Mouse (Mus musculus): ENCODE results near the gene Akr1b3. TPM values are rescaled to one million over a fixed set of nuclear protein-coding genes. Genes with fewer than 3 reads are reported as not detected.
"Not testable (repeated sequence)": the region's sequence is repeated elsewhere in the genome, so short reads cannot be mapped to it uniquely, and the experiment has no call there.

Akr1b3 gene
- polyA plus RNA-seq, 1 experiment from 2014 or later, result 131 TPM

DNA sequence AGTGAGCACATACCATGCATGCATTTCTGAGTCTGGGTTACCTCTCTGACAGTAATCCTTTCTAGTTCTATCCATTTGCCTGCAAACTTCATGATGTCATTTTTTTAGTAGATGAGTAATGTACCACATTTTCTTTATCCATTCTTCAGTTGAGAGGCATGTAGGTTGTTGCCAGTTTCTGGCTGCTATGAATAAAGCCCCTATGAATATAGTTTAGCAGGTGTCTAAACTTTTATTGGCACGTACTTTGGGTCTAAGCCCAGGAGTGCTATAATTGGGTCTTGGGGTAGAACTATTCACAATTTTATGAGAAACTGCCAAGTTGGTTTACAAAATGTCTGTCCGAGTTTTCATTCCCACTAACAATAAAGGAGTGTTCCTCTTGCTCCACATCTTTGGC, 20.5 kb upstream of the Akr1b3 start:
- no peaks in the 10 kb centered on the region for H3K4me1 ChIP-seq (replicated peaks; ENCODE audit: control insufficient read depth, insufficient read depth, low read length)

DNA sequence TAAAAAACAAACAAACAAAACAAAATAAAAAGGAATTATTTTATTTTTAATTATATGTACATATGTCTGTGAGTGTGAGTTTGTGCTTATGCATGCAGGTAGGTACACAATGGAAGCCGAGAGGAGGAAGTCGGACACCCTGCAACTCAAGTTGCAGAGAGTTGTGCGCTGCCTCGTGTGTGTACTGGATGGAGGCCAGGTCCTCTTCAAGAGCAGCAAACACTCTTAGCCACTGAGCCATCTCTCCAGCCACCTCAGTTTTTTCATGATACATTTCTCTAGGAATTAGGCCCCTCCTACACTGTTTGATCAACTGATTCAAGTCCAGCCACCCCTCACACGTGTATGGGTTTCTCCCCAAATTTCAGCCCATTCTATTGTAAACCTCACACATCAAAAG, 17.4 kb upstream of the Akr1b3 start:
- no peak overlapping the region for H3K9ac ChIP-seq (ENCODE audit: low read depth, low read length)
- no peaks in the 10 kb centered on the region for H3K27me3 ChIP-seq (replicated peaks; ENCODE audit: control insufficient read depth, insufficient read depth, low read length)
- H3K4me1 ChIP-seq (replicated peaks; ENCODE audit: control insufficient read depth, insufficient read depth, low read length), result no peaks in the 10 kb centered on the region
- 79% methylated on average over 5 of the region's 5 CpGs for WGBS
- H3K27ac ChIP-seq (ENCODE audit: low read depth, low read length), result no peak overlapping the region
- no peaks in the 10 kb centered on the region for H3K36me3 ChIP-seq (ENCODE audit: control insufficient read depth, insufficient read depth, low read length)
- H3K4me3 ChIP-seq (ENCODE audit: low read depth, low read length), result no peak overlapping the region
- DNase-seq (ENCODE audit: low spot score) (no peak), ATAC-seq (replicated peaks; ENCODE audit: low FRiP score) (no peak)
- no peaks in the 10 kb centered on the region for H3K9me3 ChIP-seq (ENCODE audit: control insufficient read depth, low read length)
- no peak overlapping the region for H3K4me2 ChIP-seq

More for the DNA sequence above, 20.5 kb upstream of the Akr1b3 start:
- no peaks in the 10 kb centered on the region for H3K27me3 ChIP-seq (replicated peaks; ENCODE audit: control insufficient read depth, insufficient read depth, low read length)
- H3K27ac ChIP-seq (ENCODE audit: low read depth, low read length), result no peak overlapping the region
- no peak overlapping the region for H3K4me3 ChIP-seq (ENCODE audit: low read depth, low read length)
- WGBS, result 74% methylated on average over 2 of the region's 2 CpGs
- H3K36me3 ChIP-seq (ENCODE audit: control insufficient read depth, insufficient read depth, low read length), result no peaks in the 10 kb centered on the region
- ATAC-seq (replicated peaks; ENCODE audit: low FRiP score) (no peak), DNase-seq (ENCODE audit: low spot score) (no peak)
- H3K9ac ChIP-seq (ENCODE audit: low read depth, low read length), result no peak overlapping the region
- H3K9me3 ChIP-seq (ENCODE audit: control insufficient read depth, low read length), result no peaks in the 10 kb centered on the region
- H3K4me2 ChIP-seq, result no peak overlapping the region

DNA sequence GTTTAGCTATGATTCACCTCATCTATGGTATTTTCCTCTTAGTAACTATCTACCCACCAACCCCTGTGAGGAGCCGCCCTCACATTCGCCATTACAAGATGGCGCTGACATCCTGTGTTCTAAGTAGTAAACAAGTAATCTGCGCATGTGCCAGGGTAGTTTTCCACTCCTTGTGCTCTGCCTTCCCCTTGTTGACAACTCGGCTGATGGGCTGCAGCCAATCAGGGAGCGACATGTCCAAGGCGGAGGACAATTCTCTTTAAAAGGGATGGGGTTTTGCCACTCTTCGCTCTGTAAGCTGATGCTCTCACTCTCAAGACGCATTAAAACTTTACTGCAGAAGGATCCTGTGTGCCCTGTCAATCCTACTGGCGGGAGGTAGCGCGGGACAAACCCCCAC, 14.5 kb upstream of the Akr1b3 start:
- not testable (repeated sequence) for H3K4me2 ChIP-seq; DNase-seq (ENCODE audit: low spot score); H3K4me1 ChIP-seq (replicated peaks; ENCODE audit: control insufficient read depth, insufficient read depth, low read length); H3K27me3 ChIP-seq (replicated peaks; ENCODE audit: control insufficient read depth, insufficient read depth, low read length); H3K4me3 ChIP-seq (ENCODE audit: low read depth, low read length); H3K27ac ChIP-seq (ENCODE audit: low read depth, low read length); H3K36me3 ChIP-seq (ENCODE audit: control insufficient read depth, insufficient read depth, low read length); ATAC-seq (replicated peaks; ENCODE audit: low FRiP score); H3K9ac ChIP-seq (ENCODE audit: low read depth, low read length); H3K9me3 ChIP-seq (ENCODE audit: control insufficient read depth, low read length)
- WGBS, result 84% methylated on average over 12 of the region's 12 CpGs

DNA sequence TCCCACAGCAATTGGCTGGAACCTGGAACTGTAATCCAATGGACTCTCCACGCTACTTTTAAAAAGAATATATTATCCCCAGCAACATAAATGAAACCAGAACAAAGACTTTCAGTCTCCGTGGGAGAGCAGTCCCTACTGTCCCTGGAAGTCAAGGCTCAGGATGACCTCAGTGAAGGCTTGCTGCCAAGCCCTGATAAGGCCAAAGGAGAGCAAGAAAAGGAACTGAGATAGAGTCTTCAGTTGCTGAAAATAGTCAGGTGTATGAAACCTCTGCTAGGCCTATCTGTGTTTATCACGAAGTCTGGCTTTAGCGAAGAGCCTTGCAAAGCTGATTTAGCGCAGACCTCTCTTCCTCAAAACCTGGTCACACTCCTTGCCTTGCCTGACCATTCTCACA, 14.1 kb upstream of the Akr1b3 start:
- H3K27ac ChIP-seq (ENCODE audit: low read depth, low read length), result no peak overlapping the region
- H3K4me1 ChIP-seq (replicated peaks; ENCODE audit: control insufficient read depth, insufficient read depth, low read length), result no peaks in the 10 kb centered on the region
- H3K9ac ChIP-seq (ENCODE audit: low read depth, low read length), result no peak overlapping the region
- H3K27me3 ChIP-seq (replicated peaks; ENCODE audit: control insufficient read depth, insufficient read depth, low read length), result no peaks in the 10 kb centered on the region
- DNase-seq (ENCODE audit: low spot score) (no peak), ATAC-seq (replicated peaks; ENCODE audit: low FRiP score) (no peak)
- WGBS, result 60% methylated on average over 5 of the region's 5 CpGs
- no peaks in the 10 kb centered on the region for H3K9me3 ChIP-seq (ENCODE audit: control insufficient read depth, low read length)
- H3K4me2 ChIP-seq, result no peak overlapping the region
- no peaks in the 10 kb centered on the region for H3K36me3 ChIP-seq (ENCODE audit: control insufficient read depth, insufficient read depth, low read length)
- no peak overlapping the region for H3K4me3 ChIP-seq (ENCODE audit: low read depth, low read length)

DNA sequence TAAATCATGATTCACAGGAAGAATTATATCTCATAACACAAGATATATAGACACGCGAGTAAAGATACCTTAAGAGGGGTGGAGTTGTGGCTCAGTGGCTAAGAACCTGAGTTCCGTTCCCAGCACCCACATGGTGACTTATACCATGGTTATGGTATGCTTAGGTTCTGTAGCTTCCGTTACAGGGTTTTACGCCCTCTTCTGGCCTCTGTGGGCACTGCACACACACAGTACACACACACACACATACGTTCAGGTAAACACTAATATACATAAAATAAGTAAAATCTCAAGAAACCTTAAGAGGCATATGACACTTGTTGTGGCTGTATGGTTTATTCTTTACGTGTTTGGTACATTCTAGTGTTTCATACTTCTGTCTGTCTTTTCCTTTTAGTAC, 4.8 kb upstream of the Akr1b3 start:
- Histone ChIP-seq H3K36me3 (ENCODE audit: control insufficient read depth, insufficient read depth, low read length) (no peaks in the 10 kb centered on the region), H3K4me1 (replicated peaks; ENCODE audit: control insufficient read depth, insufficient read depth, low read length) (no peaks in the 10 kb centered on the region; the same call in 1 of the 2 replicates), H3K9me3 (ENCODE audit: control insufficient read depth, low read length) (no peaks in the 10 kb centered on the region), H3K4me2 (no peak overlapping the region), H3K27me3 (replicated peaks; ENCODE audit: control insufficient read depth, insufficient read depth, low read length) (no peaks in the 10 kb centered on the region), H3K27ac (ENCODE audit: low read depth, low read length) (no peak overlapping the region), H3K9ac (ENCODE audit: low read depth, low read length) (no peak overlapping the region), H3K4me3 (ENCODE audit: low read depth, low read length) (no peak overlapping the region)
- no peak for DNase-seq (ENCODE audit: low spot score)
- no peak for ATAC-seq (replicated peaks; ENCODE audit: low FRiP score)
- 91% methylated on average over 7 of the region's 7 CpGs for WGBS

DNA sequence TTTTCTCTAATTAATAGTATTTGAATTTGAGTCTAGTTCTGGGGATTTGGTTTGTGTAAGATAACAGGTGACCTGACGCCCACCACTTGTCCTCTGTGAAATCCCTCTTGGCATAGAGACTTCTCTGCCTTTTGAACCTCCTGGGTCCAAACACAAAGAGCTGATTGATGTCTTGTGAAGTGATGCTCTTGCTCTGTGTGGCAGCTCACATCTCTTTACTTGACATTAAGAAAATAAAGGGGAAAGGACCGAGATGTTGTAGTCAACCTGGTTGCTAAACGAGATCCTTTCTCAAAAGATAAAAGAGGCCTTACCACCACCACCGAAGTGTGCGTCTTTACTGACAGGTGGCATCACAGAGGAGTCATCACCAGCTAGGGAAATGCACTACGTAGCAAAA, 1.4 kb upstream of the Akr1b3 start:
- WGBS, result 60% methylated on average over 6 of the region's 6 CpGs
- H3K4me1 ChIP-seq (replicated peaks; ENCODE audit: control insufficient read depth, insufficient read depth, low read length), result peaks cover 3% of the 10 kb centered on the region; the same call in 1 of the 2 replicates
- no peak overlapping the region for H3K4me2 ChIP-seq
- no peak overlapping the region for H3K9ac ChIP-seq (ENCODE audit: low read depth, low read length)
- ATAC-seq (replicated peaks; ENCODE audit: low FRiP score) (no peak), DNase-seq (ENCODE audit: low spot score) (no peak)
- H3K9me3 ChIP-seq (ENCODE audit: control insufficient read depth, low read length), result no peaks in the 10 kb centered on the region
- no peaks in the 10 kb centered on the region for H3K27me3 ChIP-seq (replicated peaks; ENCODE audit: control insufficient read depth, insufficient read depth, low read length)
- H3K27ac ChIP-seq (ENCODE audit: low read depth, low read length), result no peak overlapping the region
- H3K4me3 ChIP-seq (ENCODE audit: low read depth, low read length), result no peak overlapping the region
- no peaks in the 10 kb centered on the region for H3K36me3 ChIP-seq (ENCODE audit: control insufficient read depth, insufficient read depth, low read length)

DNA sequence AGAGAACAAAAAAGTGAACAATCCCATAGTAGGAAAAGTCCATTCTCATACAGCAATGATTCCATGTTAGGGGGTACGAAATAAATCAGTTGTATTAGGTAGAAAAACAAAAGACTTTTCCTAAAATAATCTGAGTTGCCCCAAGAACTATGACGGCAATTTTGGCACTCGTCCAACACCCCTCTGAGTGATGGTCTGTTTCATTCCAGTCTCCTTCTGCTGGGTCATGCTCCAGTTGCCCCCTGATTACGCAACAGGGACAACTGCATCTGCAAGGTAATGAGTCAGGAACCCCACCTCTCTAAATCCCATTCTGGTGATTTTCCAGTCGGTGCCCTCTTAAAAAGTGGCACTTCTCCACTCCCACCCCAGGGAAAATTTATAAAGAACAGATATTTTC, 894 bp upstream of the Akr1b3 start:
- no peak for DNase-seq (ENCODE audit: low spot score)
- peak overlapping the region; percentile 92 for H3K4me2 ChIP-seq
- no peak overlapping the region for H3K9ac ChIP-seq (ENCODE audit: low read depth, low read length)
- ATAC-seq (replicated peaks; ENCODE audit: low FRiP score), result no peak
- no peaks in the 10 kb centered on the region for H3K27me3 ChIP-seq (replicated peaks; ENCODE audit: control insufficient read depth, insufficient read depth, low read length)
- 53% methylated on average over 5 of the region's 5 CpGs for WGBS
- H3K36me3 ChIP-seq (ENCODE audit: control insufficient read depth, insufficient read depth, low read length), result no peaks in the 10 kb centered on the region
- H3K4me3 ChIP-seq (ENCODE audit: low read depth, low read length), result peak overlapping the region; percentile 77
- H3K4me1 ChIP-seq (replicated peaks; ENCODE audit: control insufficient read depth, insufficient read depth, low read length), result peaks cover 3% of the 10 kb centered on the region; the same call in 1 of the 2 replicates
- no peaks in the 10 kb centered on the region for H3K9me3 ChIP-seq (ENCODE audit: control insufficient read depth, low read length)
- H3K27ac ChIP-seq (ENCODE audit: low read depth, low read length), result no peak overlapping the region

DNA sequence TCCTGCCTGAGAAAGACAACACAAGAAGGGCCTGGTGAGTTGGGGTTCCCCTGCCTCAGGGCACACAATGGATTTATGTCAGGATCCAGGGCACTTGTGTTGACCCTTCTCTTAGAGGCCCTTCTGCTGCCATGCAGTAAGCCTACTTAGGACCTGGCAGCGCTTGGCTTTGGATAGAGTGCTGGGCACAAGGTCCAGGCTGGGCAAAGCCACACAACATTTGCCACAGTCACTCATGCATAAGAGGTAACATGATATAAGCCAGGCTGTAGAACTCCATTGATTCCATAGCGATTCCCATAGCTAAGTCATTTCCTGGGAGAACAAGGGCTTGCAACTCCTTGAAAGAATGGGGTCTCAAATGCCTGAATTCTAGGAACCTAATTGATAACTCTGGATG, 3.4 kb downstream of the Akr1b3 start:
- WGBS, result 84% methylated on average over 2 of the region's 2 CpGs
- DNase-seq (ENCODE audit: low spot score) (no peak), ATAC-seq (replicated peaks; ENCODE audit: low FRiP score) (no peak)
- H3K4me2 ChIP-seq, result no peak overlapping the region
- H3K9me3 ChIP-seq (ENCODE audit: control insufficient read depth, low read length), result no peaks in the 10 kb centered on the region
- H3K36me3 ChIP-seq (ENCODE audit: control insufficient read depth, insufficient read depth, low read length), result peaks cover 2% of the 10 kb centered on the region; the same call in 1 of the 2 replicates
- H3K27ac ChIP-seq (ENCODE audit: low read depth, low read length), result no peak overlapping the region
- peaks cover 3% of the 10 kb centered on the region; the same call in 1 of the 2 replicates for H3K4me1 ChIP-seq (replicated peaks; ENCODE audit: control insufficient read depth, insufficient read depth, low read length)
- no peaks in the 10 kb centered on the region for H3K27me3 ChIP-seq (replicated peaks; ENCODE audit: control insufficient read depth, insufficient read depth, low read length)
- no peak overlapping the region for H3K4me3 ChIP-seq (ENCODE audit: low read depth, low read length)
- H3K9ac ChIP-seq (ENCODE audit: low read depth, low read length), result no peak overlapping the region

DNA sequence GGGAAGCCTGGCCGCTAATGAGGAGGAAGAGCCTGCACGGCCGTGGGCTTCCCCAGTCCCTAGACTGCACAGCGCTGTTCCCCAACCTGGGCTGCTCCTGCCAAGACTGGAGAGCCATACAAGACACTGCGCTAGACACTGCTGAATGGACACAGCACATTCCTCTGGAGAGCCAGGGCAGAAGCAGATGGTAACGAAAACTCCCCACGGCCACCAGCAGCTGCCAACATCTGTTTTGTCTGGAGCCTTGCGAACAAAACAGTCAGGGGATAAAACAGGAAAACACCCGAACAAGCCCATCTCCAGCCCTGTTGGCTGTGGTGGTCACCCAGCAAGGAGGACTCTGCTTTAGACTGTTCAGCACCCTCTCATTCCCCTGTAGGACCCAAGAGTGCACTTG, 3.9 kb downstream of the Akr1b3 start:
- no peak overlapping the region for H3K27ac ChIP-seq (ENCODE audit: low read depth, low read length)
- H3K27me3 ChIP-seq (replicated peaks; ENCODE audit: control insufficient read depth, insufficient read depth, low read length), result no peaks in the 10 kb centered on the region
- DNase-seq (ENCODE audit: low spot score), result no peak
- H3K9me3 ChIP-seq (ENCODE audit: control insufficient read depth, low read length), result no peaks in the 10 kb centered on the region
- no peak overlapping the region for H3K4me2 ChIP-seq
- peaks cover 3% of the 10 kb centered on the region; the same call in 1 of the 2 replicates for H3K4me1 ChIP-seq (replicated peaks; ENCODE audit: control insufficient read depth, insufficient read depth, low read length)
- H3K4me3 ChIP-seq (ENCODE audit: low read depth, low read length), result no peak overlapping the region
- H3K36me3 ChIP-seq (ENCODE audit: control insufficient read depth, insufficient read depth, low read length), result peaks cover 2% of the 10 kb centered on the region; the same call in 1 of the 2 replicates
- WGBS, result 83% methylated on average over 9 of the region's 9 CpGs
- ATAC-seq (replicated peaks; ENCODE audit: low FRiP score), result no peak
- no peak overlapping the region for H3K9ac ChIP-seq (ENCODE audit: low read depth, low read length)
